Mouse (Mus musculus) small intestine, adult 2 months (tissue): ENCODE measurements at regions not wholly inside any gene's neighbourhood (a gene's known extent, or its start where the extent isn't known, plus 50 kb on each side); places are given as distances from the start of the nearest gene placed in this dataset.

Experiments used
- CTCF ChIP-seq: fragments of 200-500 bp; IDR thresholded peaks from 2 replicates; pipeline ENCODE4 v1.5.1; 2012; ENCODE audit warnings: low read depth, mild to moderate bottlenecking, control low read depth, inconsistent platforms, low read length, moderate library complexity, mixed read lengths; ENCODE audit not compliant: insufficient replicate concordance, insufficient read length; ENCODE audit errors: extremely low read depth
- POLR2A ChIP-seq: fragments of 200-500 bp; IDR thresholded peaks from 2 replicates; pipeline ENCODE4 v1.6.1; 2012; ENCODE audit warnings: low read depth, mild to moderate bottlenecking, control low read depth, inconsistent platforms, low read length, moderate library complexity

DNA sequence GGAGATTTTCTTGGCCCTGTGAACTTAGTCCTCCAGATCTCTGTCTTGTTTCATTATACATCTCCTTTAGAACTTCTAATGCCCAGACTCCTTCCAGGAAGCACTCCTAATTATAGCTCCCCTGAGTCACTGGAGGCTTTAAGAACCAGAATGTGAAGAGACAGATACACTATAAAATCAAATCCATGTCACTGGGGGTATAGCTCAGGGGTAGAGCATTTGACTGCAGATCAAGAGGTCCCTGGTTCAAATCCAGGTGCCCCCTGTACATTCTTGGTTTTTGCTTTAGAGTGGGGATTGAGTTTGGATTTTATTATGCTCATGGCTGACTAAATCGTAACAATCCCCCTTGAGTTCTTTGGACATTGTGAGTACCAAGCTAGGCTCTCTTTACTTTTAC, 62.4 kb upstream of the Acpp start:
- TF ChIP-seq POLR2A (no peak), CTCF (no peak)
